Mouse (Mus musculus): ENCODE data around the gene F9.
"Not testable (repeated sequence)": the region's sequence is repeated elsewhere in the genome, so short reads cannot be mapped to it uniquely, and the experiment has no call there.

Gene F9

GRCm38 (mm10) chrX:59999221-60000083 is at the start of gene F9:
Gene F9 (plus strand): TSS chrX:59999464.
- DNase-seq (ENCODE audit: low read depth) = no peak

- not testable (repeated sequence) for DNase-seq (ENCODE audit: low read depth)
Measured at GRCm38 (mm10) chrX:59969767-59970166, 29.5 kb upstream of the F9 start.

GRCm38 (mm10) chrX:60000084-60000443 is 800 bp downstream of the F9 start:
- no peak for DNase-seq (ENCODE audit: low read depth)

- DNase-seq (ENCODE audit: low read depth) = no peak
Measured at GRCm38 (mm10) chrX:60001461-60001860, 2.2 kb downstream of the F9 start.

- DNase-seq (ENCODE audit: low read depth) = no peak
Measured at GRCm38 (mm10) chrX:60013084-60013676, 13.9 kb downstream of the F9 start.

GRCm38 (mm10) chrX:60014588-60014987 is 15.3 kb downstream of the F9 start:
- no peak for DNase-seq (ENCODE audit: low read depth)

- no peak for DNase-seq (ENCODE audit: low read depth)
Measured at GRCm38 (mm10) chrX:60021007-60021406, 21.7 kb downstream of the F9 start.

- DNase-seq (ENCODE audit: low read depth) = no peak
Measured at GRCm38 (mm10) chrX:60021595-60021994, 22.3 kb downstream of the F9 start.

GRCm38 (mm10) chrX:60026654-60027053 is 27.4 kb downstream of the F9 start:
- DNase-seq (ENCODE audit: low read depth) = peak; percentile 5

GRCm38 (mm10) chrX:60054745-60055144 is 55.5 kb downstream of the F9 start:
- DNase-seq (ENCODE audit: low read depth) = no peak

- no peak for DNase-seq (ENCODE audit: low read depth)
Measured at GRCm38 (mm10) chrX:60055185-60055584, 55.9 kb downstream of the F9 start.

- DNase-seq (ENCODE audit: low read depth) = no peak
Measured at GRCm38 (mm10) chrX:60075359-60075758, 76.1 kb downstream of the F9 start.
